Mouse (Mus musculus): ENCODE results near the gene Samhd1. TPM values are rescaled to one million over a fixed set of nuclear protein-coding genes. Genes with fewer than 3 reads are reported as not detected.

The Samhd1 gene
- polyA plus RNA-seq, 1 experiment from 2014 or later: 22.9 TPM

DNA sequence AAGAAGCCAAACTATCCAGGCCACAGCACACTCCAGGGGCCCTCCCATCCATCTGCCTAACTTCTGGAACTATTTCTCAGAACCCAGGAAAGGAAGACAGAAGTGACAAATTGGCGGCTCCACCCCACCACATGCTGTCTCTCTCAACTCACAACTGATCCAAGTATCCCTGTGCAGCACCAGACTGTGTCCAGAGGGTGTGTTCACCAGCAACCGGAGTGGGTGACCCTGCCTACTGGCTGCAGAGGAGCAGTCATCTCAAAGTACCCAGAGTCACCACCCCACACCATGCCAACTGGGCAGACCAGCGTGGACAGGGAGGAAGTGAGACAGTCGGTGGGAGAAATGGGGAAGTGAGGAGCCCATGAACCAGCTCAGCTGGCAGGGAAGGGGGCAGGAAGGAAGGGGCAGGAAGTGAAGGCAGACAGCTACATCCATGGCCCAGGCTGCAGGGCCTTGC is 71.8 kb downstream of the Samhd1 start:
- H3K27ac ChIP-seq (replicated peaks): no peak overlapping the region

DNA sequence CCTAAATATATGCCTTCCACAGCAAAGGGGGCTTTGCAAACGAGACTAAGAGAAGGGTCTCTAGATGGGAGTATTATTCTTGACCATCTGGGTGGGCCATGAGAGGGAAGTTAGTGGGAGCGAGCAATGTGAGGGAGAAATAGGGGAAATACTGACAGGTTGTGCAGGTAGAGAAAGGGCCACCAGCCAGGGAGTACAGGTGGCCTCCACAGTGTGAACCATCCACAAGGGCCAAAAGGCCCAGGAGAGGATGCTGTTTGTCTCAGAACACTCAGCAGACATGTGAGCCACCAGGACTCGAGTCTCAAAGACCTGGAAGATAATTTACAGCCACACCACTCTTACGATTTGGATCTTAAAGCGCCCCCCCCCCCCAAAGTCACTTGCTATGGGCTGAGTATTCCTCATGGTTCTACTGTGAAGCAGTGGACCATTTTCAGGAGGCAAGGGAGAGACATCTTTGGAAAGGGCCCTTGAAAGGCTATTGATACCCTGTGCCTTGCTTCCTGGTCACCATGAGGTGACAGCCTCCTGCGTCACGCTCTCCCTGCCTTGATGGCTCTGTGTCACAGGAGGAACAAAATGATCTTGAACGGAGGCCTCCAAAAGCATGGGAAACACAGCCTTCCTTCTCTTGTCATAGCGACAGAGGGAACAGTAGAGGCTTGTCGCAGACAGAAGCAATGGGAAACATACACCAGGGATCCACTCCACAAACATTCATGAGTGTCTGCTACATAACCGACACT is 74.3 kb downstream of the Samhd1 start:
- peaks cover 57% of the 10 kb centered on the region for H3K4me1 ChIP-seq
- no peak for DNase-seq (ENCODE audit: low spot score)

More for the DNA sequence above, 71.8 kb downstream of the Samhd1 start:
- Histone ChIP-seq H3K4me1 (peaks cover 69% of the 10 kb centered on the region), H3K36me3 (peaks cover 72% of the 10 kb centered on the region), H3K4me3 (no peak overlapping the region), H3K9me3 (replicated peaks) (no peaks in the 10 kb centered on the region), H3K27me3 (ENCODE audit: low read depth, poor library complexity, severe bottlenecking) (no peaks in the 10 kb centered on the region)
- 90% methylated on average over 4 of the region's 4 CpGs for WGBS
- DNase-seq (ENCODE audit: low spot score): no peak

DNA sequence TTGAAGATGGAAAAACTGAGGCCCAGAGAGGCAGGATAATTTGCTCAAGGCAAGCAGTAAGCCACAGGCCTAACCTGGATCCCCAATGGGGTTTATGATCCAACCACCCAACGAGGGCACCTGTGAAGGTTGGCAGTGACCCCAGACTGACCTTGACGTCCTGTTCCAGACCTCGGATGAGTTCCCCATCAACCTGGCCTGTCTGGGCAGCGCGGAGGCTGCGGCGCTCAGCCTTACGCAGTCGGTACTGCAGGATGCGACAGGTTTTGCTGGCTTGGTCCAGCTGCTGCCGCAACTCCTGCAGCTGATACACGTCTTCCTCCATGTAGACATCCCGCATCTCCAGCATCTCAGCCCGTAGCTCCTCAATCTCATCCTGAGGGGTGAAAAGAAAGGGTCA is 75.0 kb downstream of the Samhd1 start:
- H3K27ac ChIP-seq (replicated peaks): no peak overlapping the region
- H3K36me3 ChIP-seq: peaks cover 71% of the 10 kb centered on the region
- H3K4me3 ChIP-seq: no peak overlapping the region
- 94% methylated on average over 14 of the region's 14 CpGs for WGBS
- peaks cover 51% of the 10 kb centered on the region for H3K4me1 ChIP-seq
- no peaks in the 10 kb centered on the region for H3K9me3 ChIP-seq (replicated peaks)
- DNase-seq (ENCODE audit: low spot score): no peak
- no peaks in the 10 kb centered on the region for H3K27me3 ChIP-seq (ENCODE audit: low read depth, poor library complexity, severe bottlenecking)

More for the DNA sequence above, 74.3 kb downstream of the Samhd1 start:
- Histone ChIP-seq H3K9me3 (replicated peaks) (no peaks in the 10 kb centered on the region), H3K27me3 (ENCODE audit: low read depth, poor library complexity, severe bottlenecking) (no peaks in the 10 kb centered on the region), H3K4me3 (no peak overlapping the region), H3K27ac (replicated peaks) (no peak overlapping the region), H3K36me3 (peaks cover 73% of the 10 kb centered on the region)
- 95% methylated on average over 11 of the region's 11 CpGs for WGBS

DNA sequence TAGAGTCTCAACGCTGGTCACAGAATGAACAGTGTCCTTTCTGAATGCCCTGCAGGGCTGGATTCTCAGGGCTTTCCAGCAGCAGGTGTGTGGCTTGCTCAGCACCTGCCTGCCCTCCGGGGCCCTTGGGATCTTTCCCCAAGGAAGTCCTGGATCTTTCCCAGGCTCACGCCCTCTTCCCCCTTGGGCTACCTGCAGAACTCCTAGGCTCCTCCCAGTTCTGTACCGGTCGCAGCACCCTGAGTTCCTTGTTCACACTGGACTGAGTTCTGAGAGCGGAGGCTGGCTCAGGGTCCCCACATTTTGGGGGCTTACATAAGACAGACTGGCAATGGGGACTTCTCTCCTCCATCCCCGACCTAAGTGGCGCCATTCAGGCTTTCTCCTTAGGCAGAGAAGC is 75.9 kb downstream of the Samhd1 start:
- 55% methylated on average over 8 of the region's 8 CpGs for WGBS
- DNase-seq (ENCODE audit: low spot score): no peak
- H3K4me3 ChIP-seq: peak overlapping the region; percentile 42; the same call in 1 of the 2 replicates

DNA sequence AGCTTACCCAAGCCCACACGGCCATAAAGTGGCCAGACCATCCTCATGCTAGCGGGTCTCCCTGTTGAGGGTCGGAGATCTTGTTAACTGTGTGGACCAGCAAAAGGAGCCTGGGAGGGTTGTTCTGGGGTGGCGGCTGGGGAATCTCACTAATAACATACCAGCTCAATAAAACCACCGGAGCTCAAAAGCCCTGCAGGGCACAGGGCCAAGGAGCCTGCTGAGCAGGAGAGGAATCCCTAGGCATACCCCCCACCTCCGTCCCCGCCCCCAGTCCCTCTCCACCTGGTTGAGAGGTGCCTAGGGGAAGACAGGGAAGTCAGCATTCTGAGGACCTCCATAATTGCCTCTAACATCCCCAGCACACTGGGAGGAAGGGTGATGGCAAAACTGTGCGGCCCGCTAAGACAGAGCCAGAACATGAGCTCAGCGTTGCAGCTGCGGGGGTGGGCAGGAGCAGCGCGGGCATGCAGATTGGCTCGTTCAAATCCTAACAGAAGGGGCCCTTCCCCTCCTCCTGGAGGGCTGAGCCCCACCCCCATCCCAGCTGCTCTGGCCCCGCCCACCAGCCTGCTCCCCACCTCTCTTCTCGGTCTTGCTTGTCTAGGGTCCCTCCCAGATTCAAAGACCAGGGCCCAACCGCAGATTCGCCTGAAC is 76.6 kb downstream of the Samhd1 start:
- Histone ChIP-seq H3K36me3 (peaks cover 74% of the 10 kb centered on the region), H3K4me3 (peak overlapping the region; percentile 42), H3K27me3 (ENCODE audit: low read depth, poor library complexity, severe bottlenecking) (no peaks in the 10 kb centered on the region), H3K9me3 (replicated peaks) (no peaks in the 10 kb centered on the region), H3K27ac (replicated peaks) (peak overlapping the region; percentile 90), H3K4me1 (peaks cover 37% of the 10 kb centered on the region)
- 9% methylated on average over 18 of the region's 18 CpGs for WGBS
- peak; percentile 88 for DNase-seq (ENCODE audit: low spot score)

More for the DNA sequence above, 75.9 kb downstream of the Samhd1 start:
- peak overlapping the region; percentile 90 for H3K27ac ChIP-seq (replicated peaks)
- H3K4me1 ChIP-seq: peaks cover 42% of the 10 kb centered on the region
- peaks cover 72% of the 10 kb centered on the region for H3K36me3 ChIP-seq
- H3K27me3 ChIP-seq (ENCODE audit: low read depth, poor library complexity, severe bottlenecking): no peaks in the 10 kb centered on the region
- no peaks in the 10 kb centered on the region for H3K9me3 ChIP-seq (replicated peaks)

DNA sequence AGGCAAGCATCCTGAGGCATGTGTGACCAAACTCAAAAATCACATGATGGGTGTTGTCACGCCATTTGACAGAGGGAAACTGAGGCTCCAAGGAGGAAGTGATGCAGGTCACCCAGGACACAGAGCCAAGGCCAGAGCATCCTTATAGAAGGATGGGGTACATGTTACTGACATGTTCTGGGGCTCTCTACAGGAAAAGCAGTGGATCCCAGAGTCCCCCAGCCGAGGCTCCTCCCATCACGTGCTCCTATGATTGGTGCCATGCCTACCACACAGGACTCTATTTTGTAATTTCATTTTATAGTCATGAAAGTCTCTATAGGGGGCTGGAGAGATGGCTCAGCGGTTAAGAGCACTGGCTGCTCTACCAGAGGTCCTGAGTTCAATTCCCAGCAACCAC is 77.3 kb downstream of the Samhd1 start:
- peak overlapping the region; percentile 90 for H3K27ac ChIP-seq (replicated peaks)

DNA sequence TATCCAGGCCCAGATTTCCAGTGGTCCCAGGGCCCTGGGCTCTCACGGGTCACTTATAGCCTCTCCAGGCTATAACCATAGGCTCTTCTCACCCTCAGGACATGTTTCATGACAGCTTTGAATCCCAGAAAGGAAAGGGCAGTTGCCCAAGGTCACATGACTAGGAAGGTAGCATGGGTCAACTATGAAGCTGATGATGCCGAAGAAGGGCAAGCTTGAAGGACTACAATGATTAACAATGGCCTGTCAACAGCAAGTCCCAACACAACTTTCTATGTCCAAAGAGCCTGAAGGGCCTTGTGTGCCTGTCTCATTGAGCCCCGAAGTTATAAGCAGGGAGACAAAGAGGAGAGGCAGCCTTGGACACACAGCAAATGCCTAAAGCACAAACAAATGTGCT is 77.9 kb downstream of the Samhd1 start:
- 90% methylated on average over 3 of the region's 3 CpGs for WGBS
- DNase-seq (ENCODE audit: low spot score): no peak
- H3K27me3 ChIP-seq (ENCODE audit: low read depth, poor library complexity, severe bottlenecking): no peaks in the 10 kb centered on the region
- H3K27ac ChIP-seq (replicated peaks): peak overlapping the region; percentile 90
- peaks cover 25% of the 10 kb centered on the region for H3K4me1 ChIP-seq
- H3K9me3 ChIP-seq (replicated peaks): no peaks in the 10 kb centered on the region
- no peak overlapping the region for H3K4me3 ChIP-seq
- peaks cover 76% of the 10 kb centered on the region for H3K36me3 ChIP-seq

More for the DNA sequence above, 77.3 kb downstream of the Samhd1 start:
- no peaks in the 10 kb centered on the region for H3K9me3 ChIP-seq (replicated peaks)
- H3K4me3 ChIP-seq: no peak overlapping the region
- 87% methylated on average over 4 of the region's 4 CpGs for WGBS
- DNase-seq (ENCODE audit: low spot score): no peak
- H3K4me1 ChIP-seq: peaks cover 30% of the 10 kb centered on the region
- peaks cover 74% of the 10 kb centered on the region for H3K36me3 ChIP-seq
- H3K27me3 ChIP-seq (ENCODE audit: low read depth, poor library complexity, severe bottlenecking): no peaks in the 10 kb centered on the region

DNA sequence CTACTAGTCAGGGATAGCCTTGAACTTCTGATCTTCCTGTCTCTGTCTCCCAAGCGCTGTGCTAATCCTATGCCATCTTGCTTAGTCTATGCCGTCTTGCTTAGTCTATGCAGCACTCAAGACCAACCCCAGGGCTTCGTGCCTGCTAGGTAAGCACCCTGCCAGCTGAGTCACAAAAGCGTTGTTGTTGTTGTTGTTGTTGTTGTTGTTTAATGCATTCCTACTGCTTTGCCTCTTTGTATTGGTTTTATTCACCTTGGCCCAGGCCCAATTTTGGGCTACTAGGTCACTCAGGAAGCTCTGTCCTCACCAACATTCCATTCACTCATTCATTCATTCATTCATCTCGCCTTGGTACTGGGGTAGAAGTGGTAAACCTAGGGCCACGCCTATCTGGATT is 79.3 kb downstream of the Samhd1 start:
- Histone ChIP-seq H3K9me3 (replicated peaks) (no peaks in the 10 kb centered on the region), H3K36me3 (peaks cover 84% of the 10 kb centered on the region), H3K4me3 (no peak overlapping the region), H3K27ac (replicated peaks) (no peak overlapping the region), H3K27me3 (ENCODE audit: low read depth, poor library complexity, severe bottlenecking) (no peaks in the 10 kb centered on the region), H3K4me1 (peaks cover 31% of the 10 kb centered on the region)
- WGBS: 93% methylated on average over 6 of the region's 6 CpGs
- no peak for DNase-seq (ENCODE audit: low spot score)

DNA sequence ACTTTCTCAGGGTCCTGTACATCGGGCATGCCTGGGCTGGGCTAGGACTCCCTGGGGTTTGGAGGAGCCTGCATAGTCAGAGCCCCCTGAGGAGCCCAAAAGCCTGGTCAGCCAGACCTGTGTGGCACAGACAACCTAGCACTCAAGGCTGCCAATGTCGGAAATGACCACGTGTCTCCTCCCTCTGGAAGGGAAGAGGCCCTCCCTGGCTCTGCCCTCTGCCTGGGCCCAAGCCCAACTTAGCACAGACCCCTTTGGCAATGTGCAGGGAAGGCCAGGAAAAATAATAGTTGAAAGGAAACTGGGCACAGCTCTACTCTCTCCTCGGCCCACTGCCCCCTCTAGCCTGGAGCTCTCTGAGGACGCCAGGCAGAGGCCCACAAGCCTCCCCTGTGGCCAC is 80.2 kb downstream of the Samhd1 start:
- Histone ChIP-seq H3K9me3 (replicated peaks) (no peaks in the 10 kb centered on the region), H3K27me3 (ENCODE audit: low read depth, poor library complexity, severe bottlenecking) (no peaks in the 10 kb centered on the region), H3K27ac (replicated peaks) (no peak overlapping the region), H3K4me3 (no peak overlapping the region), H3K4me1 (peaks cover 40% of the 10 kb centered on the region), H3K36me3 (peaks cover 85% of the 10 kb centered on the region)
- no peak for DNase-seq (ENCODE audit: low spot score)
- WGBS: 81% methylated on average over 5 of the region's 5 CpGs

DNA sequence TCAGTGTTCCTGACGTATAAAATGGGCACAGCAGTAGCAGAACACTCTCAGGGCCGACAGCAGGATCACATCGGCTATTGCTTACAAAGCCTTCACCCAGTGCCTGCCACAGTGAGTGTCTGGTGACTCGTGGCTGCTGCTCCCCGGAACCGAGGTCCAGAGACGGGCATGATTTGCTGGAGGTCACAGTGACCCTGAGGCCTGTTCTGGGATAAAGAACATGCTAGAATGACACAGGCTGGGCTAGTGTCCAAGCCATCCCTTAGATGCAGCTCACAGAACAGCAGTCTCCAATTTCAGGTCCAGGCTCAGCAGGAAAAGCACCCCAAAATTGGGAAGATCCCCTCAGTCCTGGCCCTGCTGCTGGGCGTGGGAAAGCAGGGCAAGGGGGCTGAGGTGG is 80.8 kb downstream of the Samhd1 start:
- no peak overlapping the region; the same call in 1 of the 2 replicates for H3K27ac ChIP-seq (replicated peaks)
- peaks cover 40% of the 10 kb centered on the region for H3K4me1 ChIP-seq
- H3K4me3 ChIP-seq: no peak overlapping the region
- H3K27me3 ChIP-seq (ENCODE audit: low read depth, poor library complexity, severe bottlenecking): no peaks in the 10 kb centered on the region
- DNase-seq (ENCODE audit: low spot score): no peak
- no peaks in the 10 kb centered on the region for H3K9me3 ChIP-seq (replicated peaks)
- WGBS: 89% methylated on average over 8 of the region's 8 CpGs
- peaks cover 85% of the 10 kb centered on the region for H3K36me3 ChIP-seq

DNA sequence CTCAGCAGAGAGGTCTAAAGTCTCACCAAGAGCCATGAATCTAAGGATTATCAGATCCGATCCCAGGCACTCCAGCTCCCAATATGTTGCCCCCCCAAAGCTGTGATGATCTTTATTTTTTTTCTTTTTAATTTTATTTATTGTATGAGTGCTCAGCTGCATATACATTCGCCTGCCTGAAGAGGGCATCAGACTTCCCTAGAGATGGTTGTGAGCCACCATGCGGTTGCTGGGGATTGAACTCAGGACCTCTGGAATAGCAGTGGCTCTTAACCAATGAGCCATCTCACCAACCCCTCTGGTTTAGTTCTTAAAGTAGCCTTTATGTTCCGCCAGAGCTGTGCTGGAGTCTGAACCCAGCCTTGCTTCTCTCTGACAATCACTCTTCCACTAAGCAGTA is 81.3 kb downstream of the Samhd1 start:
- Histone ChIP-seq H3K4me3 (no peak overlapping the region), H3K9me3 (replicated peaks) (no peaks in the 10 kb centered on the region), H3K4me1 (peaks cover 35% of the 10 kb centered on the region), H3K36me3 (peaks cover 86% of the 10 kb centered on the region), H3K27ac (replicated peaks) (no peak overlapping the region; the same call in 1 of the 2 replicates), H3K27me3 (ENCODE audit: low read depth, poor library complexity, severe bottlenecking) (no peaks in the 10 kb centered on the region)
- 72% methylated on average over 4 of the region's 4 CpGs for WGBS
- no peak for DNase-seq (ENCODE audit: low spot score)

DNA sequence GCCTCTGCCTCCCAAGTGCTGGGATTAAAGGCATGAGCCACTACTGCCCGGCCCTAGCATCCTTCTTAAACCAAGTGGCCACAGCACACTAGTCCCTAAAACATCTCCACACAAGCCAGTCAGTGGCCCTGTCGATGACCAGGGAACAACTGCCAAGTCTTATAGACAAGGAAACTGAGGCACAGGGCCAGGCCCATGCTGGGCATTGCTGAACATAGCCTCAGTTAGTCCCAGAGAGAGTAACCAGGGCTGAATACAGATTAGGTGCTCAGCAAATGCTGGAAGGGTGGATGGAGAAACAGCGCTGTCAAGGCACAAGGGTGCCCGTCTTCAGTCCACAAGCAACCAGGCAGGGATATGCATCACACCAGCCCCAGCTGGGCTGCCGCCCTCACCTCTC is 81.9 kb downstream of the Samhd1 start:
- Histone ChIP-seq H3K36me3 (peaks cover 91% of the 10 kb centered on the region), H3K27me3 (ENCODE audit: low read depth, poor library complexity, severe bottlenecking) (no peaks in the 10 kb centered on the region), H3K9me3 (replicated peaks) (no peaks in the 10 kb centered on the region), H3K4me3 (no peak overlapping the region), H3K4me1 (peaks cover 28% of the 10 kb centered on the region), H3K27ac (replicated peaks) (no peak overlapping the region)
- DNase-seq (ENCODE audit: low spot score): no peak
- WGBS: 92% methylated on average over 5 of the region's 5 CpGs

DNA sequence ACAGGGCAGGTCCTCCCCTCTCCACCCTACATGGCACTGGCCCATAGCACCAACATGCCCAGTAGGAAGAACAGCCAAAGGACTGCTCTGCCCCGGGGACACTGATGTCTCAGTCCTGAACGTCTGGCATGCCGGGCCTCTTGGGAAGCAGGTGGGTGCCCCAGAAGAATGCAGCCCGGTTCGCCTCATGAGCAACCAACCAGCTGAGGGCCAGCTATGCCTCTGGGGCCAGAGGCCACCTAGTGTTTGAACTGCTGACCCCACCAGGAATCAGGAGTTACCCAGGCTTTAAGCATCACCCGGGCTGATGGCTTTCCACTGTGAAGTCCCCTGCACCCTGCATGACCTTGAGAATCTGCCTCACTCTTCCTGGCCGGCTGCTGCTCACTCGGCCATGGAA is 82.6 kb downstream of the Samhd1 start:
- no peak overlapping the region for H3K4me3 ChIP-seq
- H3K4me1 ChIP-seq: peaks cover 22% of the 10 kb centered on the region
- DNase-seq (ENCODE audit: low spot score): no peak
- no peaks in the 10 kb centered on the region for H3K27me3 ChIP-seq (ENCODE audit: low read depth, poor library complexity, severe bottlenecking)
- H3K36me3 ChIP-seq: peaks cover 92% of the 10 kb centered on the region
- H3K27ac ChIP-seq (replicated peaks): no peak overlapping the region
- H3K9me3 ChIP-seq (replicated peaks): no peaks in the 10 kb centered on the region
- WGBS: 90% methylated on average over 8 of the region's 8 CpGs
